Mouse (Mus musculus) embryonic fibroblast, embryonic 13.5 days (primary cell): ENCODE results near the gene C1galt1c1. TPM values are rescaled to one million over a fixed set of nuclear protein-coding genes. Genes with fewer than 3 reads are reported as not detected.

Source experiments
- H3K27ac ChIP-seq: 2 replicates; pipeline ENCODE4 v1.5.1; 2012; ENCODE audit warnings: low read length, control low read depth, inconsistent platforms; ENCODE audit not compliant: insufficient read depth
- H3K4me1 ChIP-seq: 2 replicates; pipeline ENCODE4 v1.6.1; 2011; ENCODE audit warnings: low read length; ENCODE audit not compliant: control insufficient read depth, insufficient read depth
- H3K4me3 ChIP-seq: 2 replicates; pipeline ENCODE4 v1.5.1; 2011; ENCODE audit warnings: mild to moderate bottlenecking, control low read depth, low read length; ENCODE audit not compliant: insufficient read depth
- CTCF ChIP-seq: IDR thresholded peaks from 2 replicates; pipeline ENCODE4 v1.5.1; 2011; ENCODE audit warnings: mild to moderate bottlenecking, control low read depth, low read length, moderate library complexity, borderline replicate concordance; ENCODE audit not compliant: insufficient read depth
- POLR2A ChIP-seq: IDR thresholded peaks from 2 replicates; pipeline ENCODE4 v1.6.1; 2011; ENCODE audit warnings: low read depth, mild to moderate bottlenecking, control low read depth, low read length, moderate library complexity
- polyA plus RNA-seq: library from polyadenylated mRNA; stranded (reverse); fragments of >200 nt; gene quantifications from 2 replicates; pipeline ENCODE4 v1.2.4, GENCODE M21; 2011; ENCODE audit warnings: low read depth; ENCODE audit not compliant: missing spikeins, insufficient read length

The C1galt1c1 gene
- 27.4 and 29.7 TPM in 2 replicates for polyA plus RNA-seq

GRCm38 (mm10) chrX:38634801-38635637 is at the start of gene C1galt1c1:
Gene C1galt1c1, minus strand, starts transcription at chrX:38635087.
- Histone ChIP-seq H3K4me1 (no peaks in the 10 kb centered on the region), H3K27ac (peak within 1 kb of the TSS; percentile 68), H3K4me3 (peak within 1 kb of the TSS; percentile 70)
- TF ChIP-seq CTCF (no peak), POLR2A (peak; percentile 73)

GRCm38 (mm10) chrX:38681972-38682371 is 47.1 kb upstream of the C1galt1c1 start:
- Histone ChIP-seq H3K4me3 (no peak overlapping the region), H3K4me1 (no peaks in the 10 kb centered on the region), H3K27ac (no peak overlapping the region)
- TF ChIP-seq CTCF (no peak), POLR2A (no peak)

GRCm38 (mm10) chrX:38669111-38669903 is 34.4 kb upstream of the C1galt1c1 start:
- no peak overlapping the region for H3K27ac ChIP-seq
- H3K4me1 ChIP-seq = no peaks in the 10 kb centered on the region
- TF ChIP-seq POLR2A (no peak), CTCF (no peak)
- no peak overlapping the region for H3K4me3 ChIP-seq

- Histone ChIP-seq H3K4me1 (no peaks in the 10 kb centered on the region), H3K27ac (no peak overlapping the region), H3K4me3 (no peak overlapping the region)
- TF ChIP-seq POLR2A (no peak), CTCF (no peak)
Measured at GRCm38 (mm10) chrX:38656206-38656883, 21.5 kb upstream of the C1galt1c1 start.

GRCm38 (mm10) chrX:38654681-38655080 is 19.8 kb upstream of the C1galt1c1 start:
- Histone ChIP-seq H3K4me3 (no peak overlapping the region), H3K4me1 (no peaks in the 10 kb centered on the region), H3K27ac (no peak overlapping the region)
- TF ChIP-seq POLR2A (no peak), CTCF (no peak)

GRCm38 (mm10) chrX:38653181-38653580 is 18.3 kb upstream of the C1galt1c1 start:
- H3K4me3 ChIP-seq = no peak overlapping the region
- no peaks in the 10 kb centered on the region for H3K4me1 ChIP-seq
- TF ChIP-seq POLR2A = no peak
- no peak for TF ChIP-seq CTCF
- H3K27ac ChIP-seq = no peak overlapping the region

- H3K27ac ChIP-seq = no peak overlapping the region
- TF ChIP-seq CTCF (no peak), POLR2A (no peak)
- no peak overlapping the region for H3K4me3 ChIP-seq
- H3K4me1 ChIP-seq = no peaks in the 10 kb centered on the region
Measured at GRCm38 (mm10) chrX:38651167-38651566, 16.3 kb upstream of the C1galt1c1 start.

GRCm38 (mm10) chrX:38650404-38651039 is 15.6 kb upstream of the C1galt1c1 start:
- Histone ChIP-seq H3K4me1 (no peaks in the 10 kb centered on the region), H3K4me3 (no peak overlapping the region), H3K27ac (no peak overlapping the region)
- TF ChIP-seq CTCF = no peak
- no peak for TF ChIP-seq POLR2A

- TF ChIP-seq CTCF = no peak
- Histone ChIP-seq H3K27ac (no peak overlapping the region), H3K4me3 (no peak overlapping the region), H3K4me1 (no peaks in the 10 kb centered on the region)
Measured at GRCm38 (mm10) chrX:38642183-38642582, 7.3 kb upstream of the C1galt1c1 start.
